Mouse (Mus musculus): ENCODE data around the gene Cacna1s.

DNA sequence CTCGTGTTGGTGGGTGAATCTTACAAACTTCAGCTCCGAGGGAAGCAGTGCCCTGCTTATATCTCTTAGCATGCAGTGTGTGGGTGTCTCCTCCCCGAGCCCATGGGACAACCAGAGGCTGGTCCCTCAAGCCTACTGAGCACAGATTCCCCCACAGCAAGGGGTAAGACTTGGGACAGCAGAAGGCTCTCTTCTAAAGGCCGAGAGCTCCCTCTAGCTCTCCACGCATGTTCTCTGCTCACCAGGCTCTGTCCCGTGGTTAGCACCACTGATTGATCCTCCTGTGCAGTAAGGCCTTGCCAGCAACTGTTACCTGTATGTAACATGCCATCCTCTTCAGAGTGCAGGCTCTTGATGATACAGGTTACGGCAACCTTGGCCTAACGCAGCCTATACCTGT is 115.1 kb downstream of the Cacna1s start:
- TF ChIP-seq POLR2A (IDR thresholded peaks at IDR 0.05; ENCODE audit: borderline replicate concordance, low read depth, low read length) = no peak
- TF ChIP-seq CTCF (IDR thresholded peaks at IDR 0.05; ENCODE audit: low read depth, low read length) = no peak
